ENCODE assay signal across 8 mouse cellular contexts in the genomic region with DNA sequence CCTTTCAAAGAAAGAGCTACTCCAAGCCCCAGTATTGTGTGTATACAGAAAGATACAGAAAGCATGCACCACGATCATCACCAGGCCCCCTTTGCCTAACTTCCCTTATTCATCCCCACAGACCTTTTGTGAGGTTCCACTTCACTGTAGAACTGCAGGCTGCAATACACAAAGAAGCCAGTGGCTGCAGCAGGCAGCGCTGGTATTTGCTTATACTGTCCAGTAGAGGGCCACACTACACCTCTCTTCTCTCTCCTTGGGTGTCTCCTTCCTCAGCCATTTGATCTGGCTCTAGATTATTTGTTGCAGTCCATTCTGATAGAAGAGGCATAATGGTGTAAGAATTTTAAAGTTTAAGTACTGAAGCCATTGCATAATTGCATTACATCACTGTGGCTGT. TPM values are rescaled to one million over a fixed set of nuclear protein-coding genes. Genes with fewer than 3 reads are reported as not detected.
DNase-seq lines count a peak whose midpoint lies in the region; ATAC-seq and TF ChIP-seq lines count a peak whose summit lies in the region.

No protein-coding gene starts in this region.

- H3K27ac ChIP-seq in embryonic fibroblast, embryonic 13.5 days (ENCODE audit: insufficient read depth, low read length) = no peak overlapping the region
- peak overlapping the region; percentile 60 for H3K27ac ChIP-seq in hindbrain, embryonic 15.5 days (replicated peaks)

- ATAC-seq in hindbrain, embryonic 15.5 days (ENCODE audit: low FRiP score, low read depth) = peak; percentile 50; the same call in 1 of the 2 replicates

- TF ChIP-seq POLR2A in embryonic fibroblast, embryonic 13.5 days (IDR thresholded peaks at IDR 0.05; ENCODE audit: low read depth, low read length) = no peak

- 2% methylated on average over 2 of the region's 2 CpGs for WGBS in hindbrain, embryonic 15.5 days

- H3K4me3 ChIP-seq in embryonic fibroblast, embryonic 13.5 days (ENCODE audit: insufficient read depth, low read length) = no peak overlapping the region
- H3K4me3 ChIP-seq in hindbrain, embryonic 15.5 days = no peak overlapping the region

- no peak overlapping the region for H3K9ac ChIP-seq in hindbrain, embryonic 15.5 days

- H3K9me3 ChIP-seq in hindbrain, embryonic 15.5 days = no peaks in the 10 kb centered on the region

- no peaks in the 10 kb centered on the region; the same call in 1 of the 2 replicates for H3K4me1 ChIP-seq in embryonic fibroblast, embryonic 13.5 days (ENCODE audit: control insufficient read depth, insufficient read depth, low read length)
- H3K4me1 ChIP-seq in hindbrain, embryonic 15.5 days (replicated peaks) = peaks cover 34% of the 10 kb centered on the region

- TF ChIP-seq CTCF in embryonic fibroblast, embryonic 13.5 days (IDR thresholded peaks at IDR 0.05; ENCODE audit: borderline replicate concordance, insufficient read depth, low read length) = peak; percentile 59; the same call in 1 of the 2 replicates

- DNase-seq in ES-CJ7 (ENCODE audit: low read depth, low spot score) = peak; percentile 85
- DNase-seq in adrenal gland, postnatal 36 days = peak; percentile 26 to 65
- peak; percentile 63 to 88 for DNase-seq in layer of hippocampus, postnatal 14 days (ENCODE audit: low spot score in 2 of 2)
- peak; percentile 77 for DNase-seq in lung, postnatal 36 days
- DNase-seq in right cerebral cortex, adult 18-20 months = peak; percentile 67
- DNase-seq in c-Kit-positive CD71-positive TER-119-positive erythroid progenitor cells, embryonic 14.5 days (ENCODE audit: low spot score) = no peak

- no peaks in the 10 kb centered on the region for H3K36me3 ChIP-seq in hindbrain, embryonic 15.5 days

- H3K4me2 ChIP-seq in hindbrain, embryonic 15.5 days = no peak overlapping the region

- no peaks in the 10 kb centered on the region for H3K27me3 ChIP-seq in hindbrain, embryonic 15.5 days

RNA-seq across cellular contexts. Expression of a gene that starts 3.4 kb away (rescaled TPM):
- 1 to 10 TPM; 3.0 to 3.4 TPM for total RNA-seq in adrenal gland, postnatal 36 days (2021)
- polyA plus RNA-seq in embryonic fibroblast, embryonic 13.5 days (2011; ENCODE audit: insufficient read length, low read depth, missing spikeins) = 2.7 and 3.1 TPM in 2 replicates
- 7.3 and 8.0 TPM in 2 replicates for polyA plus RNA-seq in hindbrain, embryonic 15.5 days (2015; fragmentation: Nextera tagmentation; extraction: Ambion mirVana)
- 1 to 10 TPM; 2.9 TPM for total RNA-seq in layer of hippocampus, postnatal 14 days (2021)

RNA-seq across cellular contexts. Expression of a gene that starts 7.2 kb away (rescaled TPM):
- total RNA-seq in adrenal gland, postnatal 36 days (2021) = under 1 TPM; 0.43 to 0.49 TPM
- 0.20 and 0.93 TPM in 2 replicates for polyA plus RNA-seq in embryonic fibroblast, embryonic 13.5 days (2011; ENCODE audit: insufficient read length, low read depth, missing spikeins)
- polyA plus RNA-seq in hindbrain, embryonic 15.5 days (2015; fragmentation: Nextera tagmentation; extraction: Ambion mirVana) = 0.77 and 0.85 TPM in 2 replicates
- under 1 TPM in 1 of 2 experiments, not detected in 1; 0.41 TPM for total RNA-seq in layer of hippocampus, postnatal 14 days (2021)

RNA-seq across cellular contexts. Expression of a gene that starts 46.7 kb away (rescaled TPM):
- total RNA-seq in adrenal gland, postnatal 36 days (2021) = 10 to 100 TPM; 13.2 to 21.4 TPM
- polyA plus RNA-seq in embryonic fibroblast, embryonic 13.5 days (2011; ENCODE audit: insufficient read length, low read depth, missing spikeins) = 5.5 and 8.8 TPM in 2 replicates
- polyA plus RNA-seq in hindbrain, embryonic 15.5 days (2015; fragmentation: Nextera tagmentation; extraction: Ambion mirVana) = 17.5 and 21.8 TPM in 2 replicates
- 10 to 100 TPM; 13.4 TPM for total RNA-seq in layer of hippocampus, postnatal 14 days (2021)
